Mouse (Mus musculus) kidney, adult 2 months (tissue): ENCODE measurements at regions not wholly inside any gene's neighbourhood (a gene's known extent, or its start where the extent isn't known, plus 50 kb on each side); places are given as distances from the start of the nearest gene placed in this dataset.

Source experiments
- CTCF ChIP-seq: fragments of 200-500 bp; conservative IDR thresholded peaks from 2 replicates; pipeline ENCODE4 v1.5.1; 2011; ENCODE audit warnings: low read depth, mild to moderate bottlenecking, control low read depth, low read length, moderate library complexity, mixed read lengths; ENCODE audit not compliant: insufficient read depth, insufficient read length
- POLR2A ChIP-seq: fragments of 200-500 bp; IDR thresholded peaks from one replicate; pipeline ENCODE4 v1.6.1; 2011; ENCODE audit warnings: low read depth, low read length, control low read depth

DNA sequence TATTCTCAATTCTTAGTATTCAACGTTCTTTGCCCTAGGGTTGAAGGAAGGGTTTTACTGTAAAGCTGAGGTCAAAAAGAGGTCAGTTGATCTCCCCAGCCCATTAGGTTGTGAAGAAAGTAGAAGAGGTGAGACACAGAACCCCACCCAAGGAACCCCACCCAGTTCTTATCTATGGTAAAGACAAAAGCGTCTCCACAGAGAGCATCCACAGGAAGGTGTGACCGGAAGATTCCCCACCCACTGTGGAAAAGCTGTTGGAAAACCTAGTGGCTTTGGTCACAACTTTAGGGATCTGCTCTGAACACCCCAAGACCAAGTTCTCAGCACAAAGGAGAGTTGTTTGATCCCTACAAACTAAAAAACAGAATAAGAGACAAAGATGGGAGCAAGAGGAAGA lies 314.6 kb downstream of the Mctp2 start:
- TF ChIP-seq POLR2A (no peak), CTCF (no peak)
